Mouse (Mus musculus) testis, adult 2 months (tissue): ENCODE data around the gene Gm43552.

ENCODE experiments used
- CTCF ChIP-seq: fragments of 200-500 bp; IDR thresholded peaks from 2 replicates; pipeline ENCODE4 v1.5.1; 2012; ENCODE audit warnings: low read depth, mild to moderate bottlenecking, inconsistent platforms, low read length, moderate library complexity; ENCODE audit not compliant: control insufficient read depth, insufficient read depth, insufficient replicate concordance
- POLR2A ChIP-seq: fragments of 200-500 bp; IDR thresholded peaks from 2 replicates; pipeline ENCODE4 v1.6.1; 2012; ENCODE audit warnings: low read depth, mild to moderate bottlenecking, inconsistent platforms, low read length, moderate library complexity; ENCODE audit not compliant: control insufficient read depth

DNA sequence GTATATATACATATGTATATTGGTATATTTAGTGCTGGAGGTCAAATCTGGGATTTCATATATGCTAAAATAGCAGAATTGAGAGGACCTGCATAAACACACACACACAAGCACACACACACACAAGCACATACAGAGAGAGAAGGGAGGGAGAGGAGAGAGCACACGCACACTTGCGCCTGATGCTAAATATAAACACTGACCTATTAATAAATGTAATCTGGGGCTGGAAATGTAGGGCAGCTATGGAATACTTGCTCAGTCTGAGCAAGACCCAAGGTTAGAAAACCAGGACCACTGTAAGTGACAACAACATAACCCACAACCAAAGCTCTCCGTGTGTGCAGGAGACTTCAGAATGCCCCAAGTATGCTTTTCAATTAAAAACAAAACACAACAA is 33.2 kb downstream of the Gm43552 start:
- TF ChIP-seq CTCF: no peak
- no peak for TF ChIP-seq POLR2A
